Mouse (Mus musculus) bone marrow macrophage, adult 2 months (primary cell): Measurements from ENCODE around the gene Gucy2d. TPM values are rescaled to one million over a fixed set of nuclear protein-coding genes. Genes with fewer than 3 reads are reported as not detected.
A peak's percentile ranks its signal among the peaks of the same experiment; 100 is the strongest.

ENCODE experiments used
- H3K27ac ChIP-seq: 2 replicates; pipeline ENCODE4 v1.5.1; 2012; ENCODE audit warnings: low read depth, low read length; ENCODE audit not compliant: insufficient read depth
- H3K4me1 ChIP-seq: 2 replicates; pipeline ENCODE4 v1.6.1; 2012; ENCODE audit warnings: low read length; ENCODE audit not compliant: control insufficient read depth, insufficient read depth
- H3K4me3 ChIP-seq: 2 replicates; pipeline ENCODE4 v1.5.1; 2012; ENCODE audit warnings: mild to moderate bottlenecking, low read length, moderate library complexity; ENCODE audit not compliant: insufficient read depth
- CTCF ChIP-seq: IDR thresholded peaks from 2 replicates; pipeline ENCODE4 v1.5.1; 2012; ENCODE audit warnings: low read depth, mild to moderate bottlenecking, low read length, moderate library complexity
- POLR2A ChIP-seq: IDR thresholded peaks from 2 replicates; pipeline ENCODE4 v1.6.1; 2012; ENCODE audit warnings: mild to moderate bottlenecking, low read depth, low read length, borderline replicate concordance
- polyA plus RNA-seq: library from polyadenylated mRNA; stranded (reverse); fragments of >200 nt; gene quantifications from 2 replicates; pipeline ENCODE4 v1.2.4, GENCODE M21; 2012; ENCODE audit not compliant: missing spikeins, insufficient read depth, insufficient read length

The Gucy2d gene
- polyA plus RNA-seq, 1 experiment = not detected

GRCm38 (mm10) chr7:98437629-98438028 is 2.6 kb upstream of the Gucy2d start:
- H3K27ac ChIP-seq = no peak overlapping the region
- peak; percentile 40; the same call in 1 of the 2 replicates for TF ChIP-seq CTCF
- TF ChIP-seq POLR2A = no peak
- no peaks in the 10 kb centered on the region for H3K4me1 ChIP-seq
- no peak overlapping the region for H3K4me3 ChIP-seq

- Histone ChIP-seq H3K4me1 (no peaks in the 10 kb centered on the region), H3K27ac (no peak overlapping the region), H3K4me3 (no peak overlapping the region)
- no peak for TF ChIP-seq POLR2A
- no peak for TF ChIP-seq CTCF
These were observed 6.7 kb downstream of the Gucy2d start for GRCm38 (mm10) chr7:98446873-98447272.

GRCm38 (mm10) chr7:98447585-98448308 is 7.5 kb downstream of the Gucy2d start:
- Histone ChIP-seq H3K4me3 (no peak overlapping the region), H3K4me1 (no peaks in the 10 kb centered on the region), H3K27ac (no peak overlapping the region)
- no peak for TF ChIP-seq CTCF
- no peak for TF ChIP-seq POLR2A

- no peak overlapping the region for H3K4me3 ChIP-seq
- H3K27ac ChIP-seq = no peak overlapping the region
- H3K4me1 ChIP-seq = no peaks in the 10 kb centered on the region
- TF ChIP-seq POLR2A (no peak), CTCF (no peak)
These were observed 8.1 kb downstream of the Gucy2d start for GRCm38 (mm10) chr7:98448309-98448630.

GRCm38 (mm10) chr7:98449696-98450095 is 9.5 kb downstream of the Gucy2d start:
- Histone ChIP-seq H3K4me1 (no peaks in the 10 kb centered on the region), H3K27ac (no peak overlapping the region), H3K4me3 (no peak overlapping the region)
- no peak for TF ChIP-seq POLR2A
- no peak for TF ChIP-seq CTCF

- H3K27ac ChIP-seq = no peak overlapping the region
- no peak for TF ChIP-seq POLR2A
- TF ChIP-seq CTCF = no peak
- no peak overlapping the region for H3K4me3 ChIP-seq
- H3K4me1 ChIP-seq = no peaks in the 10 kb centered on the region
These were observed 14.3 kb downstream of the Gucy2d start for GRCm38 (mm10) chr7:98454397-98455120.

- TF ChIP-seq CTCF = no peak
- TF ChIP-seq POLR2A = no peak
- Histone ChIP-seq H3K4me1 (no peaks in the 10 kb centered on the region), H3K27ac (no peak overlapping the region), H3K4me3 (no peak overlapping the region)
These were observed 20.1 kb downstream of the Gucy2d start for GRCm38 (mm10) chr7:98460319-98460718.

GRCm38 (mm10) chr7:98469089-98469488 is 28.9 kb downstream of the Gucy2d start:
- H3K4me3 ChIP-seq = no peak overlapping the region
- H3K27ac ChIP-seq = no peak overlapping the region
- TF ChIP-seq POLR2A (no peak), CTCF (no peak)
- H3K4me1 ChIP-seq = peaks cover 2% of the 10 kb centered on the region; the same call in 1 of the 2 replicates

GRCm38 (mm10) chr7:98472529-98472928 is 32.3 kb downstream of the Gucy2d start:
- no peak overlapping the region for H3K27ac ChIP-seq
- TF ChIP-seq CTCF (no peak), POLR2A (no peak)
- H3K4me1 ChIP-seq = peaks cover 7% of the 10 kb centered on the region
- H3K4me3 ChIP-seq = no peak overlapping the region

- TF ChIP-seq CTCF (no peak), POLR2A (no peak)
These were observed 34.3 kb downstream of the Gucy2d start for GRCm38 (mm10) chr7:98474558-98474957.

GRCm38 (mm10) chr7:98477153-98477552 is 36.9 kb downstream of the Gucy2d start:
- no peak overlapping the region for H3K27ac ChIP-seq
- H3K4me1 ChIP-seq = peaks cover 5% of the 10 kb centered on the region; the same call in 1 of the 2 replicates
- no peak for TF ChIP-seq CTCF
- TF ChIP-seq POLR2A = no peak
- H3K4me3 ChIP-seq = no peak overlapping the region

More at GRCm38 (mm10) chr7:98474558-98474957, 34.3 kb downstream of the Gucy2d start:
- H3K4me1 ChIP-seq = peaks cover 5% of the 10 kb centered on the region; the same call in 1 of the 2 replicates
- no peak overlapping the region for H3K27ac ChIP-seq
- no peak overlapping the region for H3K4me3 ChIP-seq
